Mouse (Mus musculus): ENCODE measurements around the gene 4930415O20Rik.
A peak's percentile ranks its signal among the peaks of the same experiment; 100 is the strongest.

4930415O20Rik gene

GRCm38 (mm10) chr15:98570873-98571538 lies at the start of gene 4930415O20Rik, which contains the start of gene Ccnt1:
TSS of gene 4930415O20Rik (plus strand) at chr15:98571004.
TSS of gene Ccnt1 (minus strand) at chr15:98570923.
- DNase-seq: no peak

DNA sequence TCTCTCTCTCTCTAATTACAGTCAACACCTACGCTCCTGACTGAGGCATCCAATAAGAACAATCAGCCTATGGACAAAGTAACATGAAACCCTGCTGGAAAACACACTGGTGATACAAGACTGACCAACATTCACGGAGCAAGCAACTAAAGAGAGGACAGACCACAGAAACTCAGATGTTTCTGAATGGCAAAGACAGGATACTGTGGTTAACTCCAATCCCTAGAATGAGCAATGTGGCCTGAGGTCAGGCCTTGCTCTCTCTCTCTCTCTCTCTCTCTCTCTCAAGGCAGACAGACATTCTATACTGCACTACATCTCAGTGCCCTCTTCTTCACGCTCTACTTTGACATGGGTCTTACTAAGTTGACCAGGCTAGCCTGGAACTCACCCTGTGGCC lies 49.6 kb upstream of the 4930415O20Rik start:
- no peak for DNase-seq

GRCm38 (mm10) chr15:98526057-98526456 lies 44.7 kb upstream of the 4930415O20Rik start:
- no peak for DNase-seq

DNA sequence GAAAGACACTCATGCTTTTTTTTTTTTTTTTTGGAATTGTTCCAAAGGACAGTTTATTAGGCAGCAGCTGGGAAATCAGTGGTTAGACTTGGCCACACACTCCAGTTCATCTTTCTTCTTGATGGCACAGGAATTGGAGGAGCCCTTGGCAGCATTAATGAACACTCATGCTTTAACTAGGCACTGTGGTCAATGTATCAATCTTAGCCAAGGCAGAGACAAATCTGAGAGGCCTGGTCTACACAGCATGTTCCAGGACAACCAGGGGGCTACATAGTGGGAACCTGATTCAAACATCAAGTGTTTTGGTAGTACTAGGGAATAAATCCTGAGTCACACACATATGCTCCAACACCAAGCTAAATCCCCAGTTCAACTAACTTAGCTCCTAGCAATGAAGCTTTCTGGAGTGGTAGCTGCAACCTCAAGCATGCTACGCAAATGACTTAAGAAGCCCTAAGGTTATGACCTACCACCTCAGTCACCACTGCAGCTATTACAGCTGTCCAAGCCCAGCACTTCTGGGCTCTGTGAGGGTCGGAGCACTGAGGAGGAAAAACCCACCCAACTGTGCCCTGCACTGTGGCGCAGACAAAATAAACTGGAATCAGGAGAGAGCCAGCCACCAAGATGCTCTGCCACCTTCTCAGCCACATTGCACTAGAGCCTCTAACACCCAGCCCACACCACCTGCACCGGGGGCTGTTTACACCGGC lies 43.6 kb upstream of the 4930415O20Rik start:
- no peak for DNase-seq

DNA sequence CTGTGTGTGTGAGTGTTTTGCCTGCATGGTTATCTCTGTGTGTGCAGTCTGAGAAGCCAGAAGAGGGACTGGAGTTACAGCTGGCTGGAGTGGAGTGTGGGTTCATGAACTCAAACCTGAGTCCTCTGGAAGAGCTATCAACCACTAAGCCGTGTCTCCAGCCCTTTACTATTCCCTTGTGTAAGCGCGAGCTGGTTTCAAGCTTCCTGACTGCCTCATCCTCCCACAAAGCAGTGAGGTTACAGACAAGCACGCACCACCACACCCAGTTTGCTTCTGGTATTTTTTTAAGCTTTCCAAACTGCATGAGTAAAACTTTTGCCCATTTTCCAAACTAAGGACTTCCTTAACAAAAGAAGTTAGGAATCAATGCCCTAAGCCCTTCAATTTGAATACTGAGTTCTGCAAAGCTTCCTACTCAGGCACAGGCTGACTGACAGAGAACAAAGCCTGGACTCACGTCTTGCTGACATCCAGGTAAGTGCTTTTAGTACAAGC lies 42.7 kb upstream of the 4930415O20Rik start:
- DNase-seq: no peak

- DNase-seq: no peak
These were observed 38.5 kb upstream of the 4930415O20Rik start for GRCm38 (mm10) chr15:98532281-98532680.

DNA sequence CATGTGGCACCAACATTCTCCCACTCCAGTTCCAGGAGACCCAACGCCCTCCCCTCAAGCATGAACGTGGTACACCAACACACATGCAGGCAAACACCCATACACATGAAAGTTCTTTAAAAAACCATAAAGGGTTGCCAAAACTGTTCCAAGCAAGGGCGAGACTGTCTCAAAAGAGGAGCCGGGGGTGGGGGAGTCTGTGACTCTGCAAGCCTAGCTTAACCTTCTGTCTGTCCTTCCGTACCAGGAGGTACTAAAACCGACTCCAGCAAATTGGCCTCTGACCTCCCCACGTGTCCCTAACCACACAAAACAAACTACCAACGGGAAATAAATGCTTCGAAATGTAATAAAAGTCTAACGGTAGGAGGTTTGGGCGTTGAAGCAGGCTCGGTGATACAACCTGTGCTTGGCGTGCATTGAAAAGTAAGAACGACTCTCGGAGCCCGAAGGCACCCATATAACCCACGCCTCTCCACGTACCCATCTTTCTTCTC lies 37.7 kb upstream of the 4930415O20Rik start:
- DNase-seq: peak in 1 of 2 experiments; percentile 31

DNA sequence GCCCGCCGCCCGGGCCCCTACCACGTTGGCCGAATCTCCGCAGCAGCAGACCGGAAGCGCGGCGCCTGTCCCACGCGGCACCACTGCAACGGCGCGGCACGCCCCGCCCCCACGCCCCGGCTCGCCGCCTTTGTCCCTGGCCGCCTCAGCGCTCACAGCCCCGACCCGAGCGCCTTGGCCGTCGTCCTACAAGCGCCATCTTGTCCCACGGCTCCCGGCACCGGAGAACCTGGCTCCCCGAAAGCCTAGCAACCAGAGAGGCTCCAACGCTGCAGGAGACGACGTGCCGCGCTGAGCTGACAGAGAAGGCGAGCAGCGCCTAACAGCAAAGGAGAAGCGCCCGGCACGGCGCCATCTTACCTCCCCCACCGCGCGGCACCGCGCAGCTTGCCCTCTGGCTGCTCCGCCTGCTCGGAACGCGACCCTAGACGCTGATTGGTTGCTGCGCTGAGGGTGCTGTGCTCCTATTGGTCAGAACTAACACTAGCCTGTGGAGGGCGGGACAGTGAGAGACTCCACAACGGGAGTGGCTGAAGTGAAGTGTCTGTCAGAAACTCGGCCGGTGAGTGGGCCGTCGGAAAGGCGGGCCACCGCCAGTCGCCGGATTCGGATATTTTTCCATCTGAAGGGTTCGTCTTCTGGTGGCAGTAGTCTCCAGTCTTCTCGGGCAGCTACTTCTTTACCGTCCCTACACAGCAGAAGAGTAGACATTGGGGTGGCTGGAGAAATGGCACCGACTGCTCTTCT lies 36.8 kb upstream of the 4930415O20Rik start, which contains the start of gene Kansl2:
Gene Kansl2 (minus strand): TSS at position 384 of the 747 bp plus-strand sequence.
- DNase-seq: peak; percentile 97 to 99

DNA sequence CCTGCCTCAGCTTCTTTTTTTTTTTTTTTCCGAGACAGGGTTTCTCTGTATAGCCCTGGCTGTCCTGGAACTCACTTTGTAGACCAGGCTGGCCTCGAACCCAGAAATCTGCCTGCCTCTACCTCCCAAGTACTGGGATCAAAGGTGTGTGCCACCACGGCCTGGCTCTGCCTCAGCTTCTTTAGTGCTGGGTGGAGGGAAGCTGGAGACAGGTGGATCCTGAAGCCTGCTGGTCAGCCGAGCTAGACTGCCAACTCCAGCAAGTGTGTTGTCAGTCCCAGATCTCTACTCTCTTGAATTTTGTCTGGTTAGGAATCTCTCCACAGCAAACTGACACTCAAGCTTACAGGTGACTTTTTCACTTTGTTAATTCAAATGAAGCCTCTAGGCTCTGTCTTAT lies 34.9 kb upstream of the 4930415O20Rik start:
- DNase-seq: no peak

GRCm38 (mm10) chr15:98536828-98537510 lies 33.8 kb upstream of the 4930415O20Rik start:
- DNase-seq: peak in 1 of 2 experiments; percentile 10

DNA sequence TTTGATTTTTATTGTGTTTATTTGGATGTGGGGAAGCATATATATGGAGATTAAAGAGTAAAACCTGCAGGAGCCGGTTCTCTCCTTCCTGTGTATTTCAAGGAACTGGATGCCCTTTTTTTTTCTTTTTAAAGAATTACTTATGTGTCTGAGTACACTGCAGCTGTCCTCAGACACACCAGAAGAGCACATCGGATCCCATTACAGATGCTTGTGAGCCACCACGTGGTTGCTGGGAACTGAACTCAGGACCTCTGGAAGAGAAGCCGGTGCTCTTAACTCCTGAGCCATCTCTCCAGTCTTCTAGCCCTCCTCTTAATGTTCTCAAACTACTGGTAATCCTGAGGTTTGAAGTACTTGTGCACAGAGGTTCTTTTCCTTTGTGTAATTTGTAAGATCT lies 32.9 kb upstream of the 4930415O20Rik start:
- DNase-seq: no peak

GRCm38 (mm10) chr15:98541064-98541463 lies 29.7 kb upstream of the 4930415O20Rik start:
- DNase-seq: no peak

DNA sequence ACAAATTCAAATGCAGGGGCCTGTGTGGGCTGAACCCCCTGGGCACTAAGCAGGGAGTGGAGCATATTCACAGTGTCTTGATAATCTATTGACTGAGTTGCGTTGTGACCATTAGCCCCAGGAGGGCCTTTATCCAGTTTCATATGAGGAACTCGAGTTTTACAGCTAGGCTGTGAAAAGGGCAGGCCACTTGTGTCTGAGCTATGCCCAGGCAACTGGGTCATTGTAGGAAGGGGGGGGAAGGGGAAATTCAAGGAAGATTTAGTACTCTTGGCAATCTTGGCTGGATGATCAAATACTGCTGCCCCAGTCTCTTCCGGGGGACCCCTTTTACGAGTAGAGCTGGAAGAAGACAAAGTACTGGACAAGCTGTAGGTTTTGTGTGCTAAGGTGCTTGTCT lies 27.5 kb upstream of the 4930415O20Rik start:
- no peak for DNase-seq

- no peak for DNase-seq
These were observed 25.7 kb upstream of the 4930415O20Rik start for GRCm38 (mm10) chr15:98545151-98545550.

DNA sequence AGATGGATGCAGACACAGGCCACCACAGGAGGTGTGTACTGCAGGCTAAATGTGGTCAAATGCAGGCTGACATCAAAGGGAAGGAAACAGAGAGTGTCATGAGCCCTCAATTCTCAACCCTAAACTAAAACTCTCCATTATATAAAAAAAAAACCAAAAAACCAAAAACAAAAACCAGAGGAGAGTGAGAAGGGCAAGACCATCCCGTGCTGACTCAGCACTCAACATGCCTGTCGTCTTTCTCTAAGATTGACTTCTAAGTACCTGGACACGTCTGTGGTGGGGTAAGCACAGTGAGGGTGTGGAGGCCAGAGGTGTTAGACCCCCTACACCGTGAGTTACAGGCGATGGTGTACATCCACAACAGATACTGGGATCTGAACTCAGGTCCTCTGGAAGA lies 24.0 kb upstream of the 4930415O20Rik start:
- DNase-seq: no peak

DNA sequence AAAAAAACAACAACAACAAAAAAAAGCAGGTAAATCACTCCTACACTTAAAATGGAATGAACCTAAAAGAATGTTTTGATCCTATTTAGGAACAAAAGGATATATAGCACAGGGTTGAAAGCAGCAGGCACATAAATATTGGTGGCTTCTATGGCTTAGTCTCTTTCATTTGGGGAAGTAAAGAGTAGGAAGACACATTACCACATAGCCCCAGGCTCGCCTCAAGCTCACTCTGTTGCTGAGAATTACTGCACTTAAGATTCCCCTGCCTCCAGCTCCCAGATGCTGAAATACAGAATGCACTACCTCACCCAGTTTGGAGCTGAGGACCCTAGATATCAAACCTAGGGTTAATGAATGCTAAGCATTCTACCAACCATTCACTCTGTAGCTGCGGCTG lies 18.0 kb upstream of the 4930415O20Rik start:
- no peak for DNase-seq

DNA sequence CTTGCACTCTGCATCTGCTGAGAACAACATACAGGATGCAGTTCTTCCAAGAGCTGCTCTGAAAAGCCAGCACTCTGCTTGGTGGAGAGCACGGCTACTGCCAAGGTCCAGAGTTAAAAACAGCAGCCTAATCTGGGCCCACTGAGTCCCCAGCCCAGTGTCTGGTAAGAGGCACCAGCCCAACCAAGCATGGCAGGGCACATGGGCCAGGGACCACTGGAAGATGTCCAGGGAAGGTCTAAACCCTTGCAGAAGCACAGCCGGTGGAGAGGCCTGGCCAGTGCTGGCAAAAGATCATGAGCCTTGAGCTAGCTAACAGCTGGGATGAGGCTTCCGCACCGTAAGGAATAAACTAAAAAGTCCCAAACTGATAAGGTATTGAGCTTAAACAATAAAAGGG lies 14.9 kb upstream of the 4930415O20Rik start:
- no peak for DNase-seq

GRCm38 (mm10) chr15:98557186-98557585 lies 13.6 kb upstream of the 4930415O20Rik start:
- DNase-seq: no peak

GRCm38 (mm10) chr15:98566973-98567277 lies 3.9 kb upstream of the 4930415O20Rik start:
- no peak for DNase-seq

- DNase-seq: peak; percentile 100
These were observed 3.3 kb upstream of the 4930415O20Rik start for GRCm38 (mm10) chr15:98567278-98568134.

DNA sequence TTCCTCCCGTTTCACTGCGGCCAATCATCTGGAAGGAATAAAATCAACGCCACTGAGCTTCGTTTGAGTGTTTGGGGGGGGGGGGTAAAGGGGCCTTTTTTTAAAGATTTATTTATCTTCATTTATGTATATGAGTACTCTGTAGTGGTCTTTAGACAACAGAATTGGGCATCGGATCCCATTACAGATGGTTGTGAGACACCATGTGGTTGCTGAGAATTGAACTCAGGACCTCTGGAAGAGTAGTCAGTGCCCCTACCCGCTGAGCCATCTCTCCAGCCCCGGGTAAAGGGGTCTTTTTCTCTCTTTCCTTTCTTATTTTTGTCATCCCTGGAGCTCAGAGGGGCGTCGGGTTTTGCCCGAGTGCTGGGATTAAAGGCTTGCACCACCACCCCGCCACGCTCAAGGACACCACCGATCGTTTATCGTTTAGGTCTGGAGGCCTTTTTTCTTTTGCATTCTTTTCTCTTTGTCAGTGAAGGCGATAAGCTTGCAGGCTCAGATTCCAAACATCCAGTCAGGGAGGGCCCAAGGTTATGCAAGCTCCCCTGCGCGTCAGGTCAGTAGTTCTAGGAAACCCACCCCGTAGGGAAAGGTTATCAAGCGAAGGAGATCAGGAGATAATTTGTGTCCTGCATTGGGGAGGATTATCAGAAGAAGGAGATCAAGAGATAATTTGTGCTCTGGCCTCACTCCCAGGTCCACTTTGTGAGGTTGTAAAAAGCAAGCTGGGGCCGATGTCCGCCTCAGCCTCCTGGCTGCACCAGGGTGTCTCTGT lies 2.4 kb upstream of the 4930415O20Rik start:
- no peak for DNase-seq

Data from kidney, postnatal 36 days (tissue).